Mouse (Mus musculus) gonadal fat pad, adult 2 months (tissue): ENCODE measurements around the gene Gata2. TPM values are rescaled to one million over a fixed set of nuclear protein-coding genes. Genes with fewer than 3 reads are reported as not detected.

ENCODE experiments used
- DNase-seq: peaks from one replicate; pipeline ENCODE4 v3.0.0-alpha.2; 2012; ENCODE audit warnings: low read depth
- polyA plus RNA-seq: library from polyadenylated mRNA; depleted of rRNA; stranded (reverse); fragments of >200 nt; gene quantifications from 2 replicates; pipeline ENCODE4 v1.2.3, GENCODE M21; 2012

The Gata2 gene
- polyA plus RNA-seq, 1 experiment: 27.2 TPM

DNA sequence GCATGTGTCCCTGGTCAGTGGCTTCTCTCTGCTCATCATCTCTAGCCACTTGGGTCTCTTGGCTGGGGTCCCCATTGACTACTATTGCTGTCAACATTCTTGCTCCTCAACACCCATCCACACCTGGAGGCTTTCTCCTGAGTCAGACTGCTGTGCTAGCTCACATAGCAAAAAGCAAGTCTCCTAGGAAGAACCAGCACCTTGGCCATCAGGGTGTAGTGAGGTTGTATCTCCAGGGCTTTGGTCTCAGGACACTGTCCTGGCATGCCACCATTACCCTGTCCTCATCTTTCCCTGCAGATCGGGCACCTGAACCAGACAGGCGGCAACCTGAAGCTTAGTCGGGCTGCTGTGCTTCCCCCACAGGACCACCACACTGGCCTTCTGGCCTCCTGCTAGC lies 14.6 kb downstream of the Gata2 start:
- DNase-seq: no peak

DNA sequence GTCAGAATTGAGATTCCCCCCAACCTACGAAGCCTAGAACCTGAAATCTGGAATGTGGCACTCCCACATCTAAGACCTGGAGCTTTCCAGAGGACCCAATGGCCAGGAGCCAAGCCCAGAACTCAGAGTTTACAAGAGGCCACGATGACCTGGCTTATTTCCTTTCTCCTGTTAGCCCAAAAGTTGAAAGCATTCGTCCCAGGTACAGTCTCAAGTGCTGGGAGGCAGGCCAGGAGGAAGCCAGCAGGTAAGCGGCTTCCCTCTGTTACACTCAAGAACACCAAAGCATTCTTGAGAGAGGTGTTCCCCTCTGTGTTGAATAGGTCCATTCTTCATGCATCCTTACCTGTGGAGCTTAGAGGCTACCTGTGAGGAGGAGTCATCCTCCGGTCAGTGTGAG lies 15.8 kb downstream of the Gata2 start:
- no peak for DNase-seq

DNA sequence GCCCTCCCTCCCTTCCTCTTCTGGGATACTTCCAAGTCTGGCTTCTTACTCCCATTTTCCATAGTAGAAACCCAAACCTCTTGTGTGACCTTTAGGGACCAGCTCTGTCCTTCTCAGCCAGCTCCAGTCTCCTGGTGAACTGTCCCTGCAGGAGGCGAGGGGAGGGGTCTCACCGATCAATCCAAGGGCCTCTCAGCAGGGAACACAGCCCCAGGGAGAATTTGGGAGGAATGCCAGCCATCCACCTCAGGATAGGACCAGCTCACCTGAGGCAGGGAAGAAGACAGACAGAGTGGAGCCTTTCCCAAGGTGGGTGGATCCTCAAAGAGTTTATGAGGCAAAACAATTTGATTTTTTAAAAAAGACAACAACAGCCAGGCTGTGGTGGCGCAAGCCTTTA lies 16.5 kb downstream of the Gata2 start:
- no peak for DNase-seq

DNA sequence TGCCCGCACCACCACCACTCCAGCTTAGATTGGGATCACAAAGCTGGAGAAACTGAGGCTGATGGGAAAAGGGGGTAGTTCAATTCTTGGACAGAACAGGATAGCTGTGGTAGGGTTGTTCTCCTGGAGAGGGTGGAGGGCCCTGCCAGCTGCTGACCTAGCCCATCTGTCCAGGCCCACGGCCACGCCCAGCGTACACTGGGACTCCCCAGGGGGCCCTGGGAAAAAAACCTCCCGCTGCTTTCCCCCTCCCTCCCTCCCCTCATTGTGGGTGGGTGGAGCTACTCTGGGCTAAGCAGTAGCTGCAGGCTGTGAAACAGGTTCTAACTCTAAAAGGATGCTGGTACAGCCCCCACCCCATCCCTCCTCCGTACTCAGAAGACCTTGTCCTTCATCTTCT lies 22.1 kb downstream of the Gata2 start:
- no peak for DNase-seq

DNA sequence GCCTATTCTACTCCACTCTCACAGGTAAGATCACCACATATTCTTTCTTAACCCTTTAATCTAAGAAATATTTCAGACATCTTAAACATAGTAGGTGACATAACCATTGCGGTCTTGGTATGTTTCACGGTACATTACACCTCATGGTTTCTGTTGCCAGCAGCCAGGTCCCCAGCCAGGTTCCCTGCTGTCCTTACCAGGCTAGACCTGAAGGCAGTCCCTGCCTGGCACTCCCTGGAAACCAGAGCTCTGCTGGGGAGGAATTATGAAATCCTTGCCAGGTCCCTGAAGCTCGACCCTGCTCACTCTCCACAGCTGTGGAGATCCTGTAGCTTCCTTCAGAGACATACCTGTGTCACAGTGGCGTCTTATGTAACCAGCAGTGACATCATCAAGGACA lies 22.5 kb downstream of the Gata2 start:
- no peak for DNase-seq

DNA sequence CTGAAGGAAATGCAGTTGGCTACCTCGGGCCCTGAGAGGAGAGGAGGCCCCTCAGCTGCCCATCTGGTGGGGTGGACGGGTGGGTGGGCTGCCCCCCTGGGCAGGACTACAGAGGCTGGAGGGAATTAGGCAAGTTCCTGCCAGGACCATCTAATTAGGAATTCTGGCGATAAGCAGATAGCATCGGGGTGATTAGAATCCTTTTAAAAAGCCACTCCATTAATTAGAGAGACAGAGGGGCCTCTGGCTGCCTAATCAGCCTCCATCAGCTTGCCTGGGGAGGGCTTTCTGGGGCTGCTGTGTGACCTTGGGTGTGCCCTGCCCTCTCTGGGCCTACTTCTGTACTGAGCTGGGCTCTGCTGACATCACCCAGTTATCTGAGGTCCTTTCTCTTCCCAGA lies 25.4 kb downstream of the Gata2 start:
- DNase-seq: no peak

DNA sequence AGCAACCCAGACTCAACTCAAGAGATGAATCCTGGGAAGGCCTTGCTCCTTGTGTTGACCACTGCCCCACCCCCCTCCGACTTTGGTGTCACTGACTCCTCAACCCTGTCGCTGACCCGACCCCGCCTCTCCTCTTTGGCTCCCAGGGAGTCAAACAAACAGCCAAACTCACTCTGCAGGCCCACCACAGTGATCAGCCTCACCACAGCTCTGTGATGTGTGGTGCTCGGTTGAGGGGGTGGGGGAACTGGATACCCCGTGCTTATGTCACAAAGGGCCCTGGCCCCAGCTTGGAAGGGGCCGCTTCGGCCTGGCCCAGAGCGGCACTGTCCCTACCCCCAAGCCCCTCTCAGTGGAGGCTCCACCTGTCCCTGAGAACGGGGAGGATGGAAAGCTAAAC lies 28.3 kb downstream of the Gata2 start, which contains the start of gene Dnajb8:
Dnajb8 (plus strand) TSS at position 301 of the 400 bp plus-strand sequence.
- no peak for DNase-seq

DNA sequence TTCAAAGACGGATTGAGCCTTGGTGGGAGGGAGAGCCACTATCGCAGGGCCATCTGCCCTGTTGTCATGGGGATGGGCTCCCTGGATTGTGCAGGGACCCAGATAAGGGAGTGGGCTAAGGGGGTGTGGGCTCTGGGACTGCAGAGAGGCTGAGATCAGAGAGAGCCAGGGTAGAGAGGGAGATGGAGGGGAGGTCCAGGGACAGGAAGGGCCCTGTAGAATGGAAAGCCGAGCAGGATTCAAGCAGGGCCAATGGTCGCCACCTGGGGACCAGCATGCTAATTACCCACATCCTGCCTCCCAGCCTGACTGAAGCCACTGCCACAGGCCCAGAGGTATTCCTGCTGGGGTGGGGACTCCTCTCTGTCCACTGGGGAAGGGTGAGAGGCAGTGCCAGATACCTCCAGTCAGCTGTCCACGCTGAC lies 32.9 kb downstream of the Gata2 start:
- DNase-seq: no peak

DNA sequence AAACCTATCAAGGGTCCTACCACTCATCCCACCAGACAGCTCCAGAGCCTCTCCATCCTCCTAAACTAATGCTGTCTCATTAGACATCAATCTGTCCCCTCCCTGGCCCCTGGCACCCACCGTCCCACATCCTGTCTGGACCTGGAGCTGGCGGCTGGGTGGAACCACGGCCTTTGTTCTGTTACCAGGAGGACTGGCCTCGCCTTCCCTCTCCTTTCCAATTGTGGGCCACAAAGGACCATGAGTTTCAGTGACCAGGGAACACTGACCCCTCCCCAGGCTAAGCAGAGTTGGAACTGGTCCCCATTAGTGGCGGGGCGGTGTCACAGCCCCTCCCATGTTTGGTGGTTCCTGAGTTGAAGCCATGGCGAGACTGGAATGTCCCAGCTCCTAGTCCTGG lies 33.8 kb downstream of the Gata2 start:
- DNase-seq: no peak

DNA sequence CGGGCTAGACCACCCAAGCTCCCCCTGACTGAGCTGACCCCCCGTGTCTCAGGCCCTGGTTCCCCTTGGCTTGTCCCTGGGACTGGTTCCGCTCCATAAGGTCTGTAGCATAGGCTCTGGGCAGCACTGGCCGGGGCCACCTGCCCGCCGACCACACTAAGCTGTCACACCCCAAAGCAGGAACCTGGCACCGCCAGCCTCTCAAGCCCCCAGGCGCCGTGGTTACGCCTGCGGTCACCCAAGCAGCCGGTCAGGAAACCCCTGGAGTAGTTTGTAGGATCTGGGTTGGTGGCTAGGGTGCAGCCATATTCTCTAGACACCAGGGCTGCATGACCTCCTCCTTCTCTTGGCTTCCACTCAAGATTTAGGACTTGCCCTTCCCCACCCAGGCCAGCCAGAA lies 35.5 kb downstream of the Gata2 start:
- DNase-seq: no peak

DNA sequence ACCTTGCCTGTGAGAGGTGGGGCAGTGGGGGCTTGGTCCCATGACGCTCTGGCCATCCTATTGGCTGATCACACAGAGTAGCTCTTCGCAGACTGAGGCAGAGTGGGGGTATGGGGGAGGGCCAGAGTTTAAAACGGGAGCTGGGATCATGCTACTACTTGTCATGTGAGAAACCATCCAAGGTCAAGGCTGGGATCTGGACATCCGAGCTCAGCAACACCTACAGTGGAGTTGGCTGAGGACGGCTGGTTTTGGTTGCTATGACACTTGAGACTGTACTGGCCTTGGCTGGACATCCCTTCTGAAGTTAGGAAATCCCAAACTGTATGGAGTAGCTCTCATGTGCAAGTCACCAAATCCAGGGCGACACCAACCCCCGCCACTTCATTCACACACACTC lies 38.1 kb downstream of the Gata2 start:
- DNase-seq: no peak

DNA sequence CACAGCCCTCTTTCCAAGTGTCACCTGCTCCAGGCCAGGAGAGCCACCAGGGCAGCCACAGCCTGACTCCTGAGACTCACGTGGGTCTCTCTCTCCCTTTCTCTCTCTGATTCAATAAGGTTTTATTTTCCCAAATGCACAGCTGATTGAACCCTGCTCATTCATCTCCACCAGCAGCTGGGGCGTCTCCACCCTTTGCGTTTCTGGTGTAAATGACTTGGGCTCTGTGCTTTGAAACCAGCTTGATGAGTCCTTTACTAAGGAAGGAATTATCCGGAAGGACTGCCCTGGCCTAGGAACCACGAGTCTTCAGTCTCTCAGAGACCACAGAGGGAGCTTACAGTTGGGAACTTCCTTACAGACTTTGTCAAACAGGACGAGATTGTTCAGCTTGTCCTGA lies 38.5 kb downstream of the Gata2 start:
- no peak for DNase-seq

DNA sequence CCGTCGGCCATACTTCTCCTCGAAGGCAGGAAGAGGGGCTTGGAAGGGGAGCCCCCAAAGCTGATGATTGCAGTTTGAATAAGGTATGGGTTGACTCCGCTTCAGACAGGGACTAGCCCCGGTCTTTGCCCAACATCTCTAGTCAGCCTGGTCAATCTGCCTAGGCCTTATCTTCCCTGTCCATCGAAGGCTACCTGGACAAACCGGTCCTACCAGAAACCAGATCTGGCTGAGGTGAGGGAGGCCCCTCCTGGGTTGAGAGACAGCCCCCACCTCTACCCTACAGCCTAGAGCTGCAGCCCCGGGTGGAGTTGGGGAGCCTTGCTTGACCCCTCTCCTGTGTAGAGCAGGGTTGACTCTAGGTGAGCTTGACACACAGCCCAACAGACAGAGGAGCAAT lies 40.3 kb downstream of the Gata2 start:
- no peak for DNase-seq

DNA sequence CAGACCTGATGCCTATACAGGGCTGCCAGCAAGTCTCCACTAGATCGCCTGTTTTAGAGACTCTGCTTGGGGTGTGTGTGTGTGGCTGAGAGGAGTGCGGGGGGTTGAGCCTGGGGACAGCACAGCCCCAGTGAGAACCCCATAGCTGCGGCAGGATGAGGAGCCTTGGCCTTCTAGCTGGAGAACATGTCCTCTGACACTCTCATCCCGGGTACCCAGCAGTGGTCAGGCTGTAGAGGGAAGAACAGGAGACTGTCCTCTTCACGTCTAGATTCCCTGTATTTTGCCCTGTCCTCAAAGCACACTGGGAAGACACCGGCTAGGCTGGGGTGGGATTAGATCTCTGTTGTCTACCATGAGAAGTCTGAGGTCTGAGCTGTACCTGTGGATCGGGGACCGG lies 41.8 kb downstream of the Gata2 start:
- no peak for DNase-seq

DNA sequence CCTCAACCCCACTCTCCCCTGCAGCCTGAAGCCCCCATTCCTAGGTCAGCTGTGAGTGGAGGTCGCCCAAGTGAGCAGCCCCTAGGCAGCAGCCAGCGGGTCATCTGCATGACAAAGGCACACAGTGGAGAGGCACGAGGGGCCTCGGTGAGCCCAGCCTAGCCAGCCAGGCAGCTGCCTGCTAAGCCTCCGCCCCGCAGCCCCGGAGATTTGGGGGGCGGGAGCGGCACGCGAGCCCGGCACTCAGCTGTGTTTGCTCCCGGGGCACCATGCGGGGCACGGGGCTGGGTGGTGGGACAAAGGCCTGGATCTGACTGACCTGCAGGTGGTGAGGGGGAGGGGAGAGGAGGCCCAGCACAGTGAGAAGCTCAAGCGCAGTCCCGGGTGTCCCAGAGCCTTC lies 42.3 kb downstream of the Gata2 start:
- DNase-seq: no peak

DNA sequence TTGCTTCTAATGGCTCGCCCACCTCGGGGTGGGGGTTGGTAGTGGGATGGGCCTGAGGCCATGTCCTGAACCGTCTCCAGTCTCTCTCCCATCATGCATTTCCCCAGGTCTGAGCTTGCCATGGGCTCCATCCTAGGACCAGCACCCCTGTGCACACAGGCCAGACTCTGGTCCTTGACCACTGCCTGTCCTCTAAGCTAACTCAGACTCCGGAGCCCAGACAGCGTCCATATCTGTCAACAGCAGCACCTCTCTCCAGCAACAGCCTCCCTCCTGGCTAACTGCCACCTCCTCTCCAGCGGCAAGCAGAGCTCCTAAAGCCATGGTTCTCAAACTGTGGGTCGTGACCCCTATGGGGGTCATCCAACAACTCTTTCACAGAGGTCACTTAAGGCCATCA lies 42.8 kb downstream of the Gata2 start:
- no peak for DNase-seq

DNA sequence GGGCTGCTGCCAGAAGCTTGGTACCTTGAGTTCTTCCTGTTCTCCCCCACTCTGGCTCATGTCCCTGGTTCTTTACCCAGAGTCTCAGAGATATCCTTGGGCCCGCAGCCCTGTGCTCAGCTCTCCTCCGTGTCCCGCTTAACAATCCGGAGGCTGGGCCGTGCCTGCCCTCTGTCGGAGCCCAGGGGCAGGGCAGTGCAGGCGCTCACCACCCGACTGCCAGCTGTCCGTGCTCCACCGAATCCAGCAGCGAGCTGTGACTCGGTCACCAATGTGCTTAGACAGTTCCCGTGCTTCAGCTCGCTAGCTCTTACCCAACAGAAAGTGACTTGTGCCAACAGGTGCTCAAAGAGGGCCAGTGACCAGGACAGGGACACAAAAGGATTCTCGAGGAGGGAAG lies 48.9 kb downstream of the Gata2 start:
- DNase-seq: peak; percentile 6

DNA sequence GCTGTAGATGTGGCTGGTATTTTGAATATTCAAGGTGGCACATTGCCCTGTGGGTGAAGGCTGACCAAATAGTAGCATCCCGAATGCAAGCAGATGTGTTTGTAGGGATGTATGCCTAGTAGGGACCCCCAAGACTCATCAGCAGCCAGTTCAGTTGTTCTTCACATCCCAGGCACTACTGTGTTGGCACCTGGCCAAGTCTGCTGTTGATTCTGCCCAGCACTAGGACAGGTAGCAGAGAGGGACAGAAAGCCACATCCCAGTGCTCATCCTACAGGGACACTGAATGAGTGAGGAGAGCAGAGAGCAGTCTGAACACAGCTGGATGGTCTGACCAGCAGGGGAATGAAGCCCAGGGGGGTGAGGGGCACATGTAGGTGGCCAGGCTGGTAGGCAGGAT lies 55.5 kb downstream of the Gata2 start:
- no peak for DNase-seq

DNA sequence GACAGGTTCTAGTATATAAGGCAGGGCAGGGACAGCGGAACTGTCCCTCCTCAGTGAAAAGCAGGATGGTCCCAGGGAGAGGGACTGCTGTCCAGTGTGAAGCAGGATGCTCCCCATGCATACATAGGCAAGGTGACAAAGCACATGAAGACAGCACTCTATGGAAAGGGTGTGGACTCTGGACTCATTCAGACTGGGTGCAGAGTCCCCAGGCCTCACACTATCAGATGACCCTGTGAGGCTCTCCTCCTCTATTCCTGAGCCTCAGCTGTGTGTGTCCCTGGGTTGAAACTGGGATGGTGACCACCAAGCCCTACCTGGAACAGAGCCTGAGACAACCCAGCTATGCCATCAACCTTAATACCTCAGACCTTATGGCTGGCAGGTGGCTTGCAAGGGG lies 57.7 kb downstream of the Gata2 start:
- DNase-seq: no peak

DNA sequence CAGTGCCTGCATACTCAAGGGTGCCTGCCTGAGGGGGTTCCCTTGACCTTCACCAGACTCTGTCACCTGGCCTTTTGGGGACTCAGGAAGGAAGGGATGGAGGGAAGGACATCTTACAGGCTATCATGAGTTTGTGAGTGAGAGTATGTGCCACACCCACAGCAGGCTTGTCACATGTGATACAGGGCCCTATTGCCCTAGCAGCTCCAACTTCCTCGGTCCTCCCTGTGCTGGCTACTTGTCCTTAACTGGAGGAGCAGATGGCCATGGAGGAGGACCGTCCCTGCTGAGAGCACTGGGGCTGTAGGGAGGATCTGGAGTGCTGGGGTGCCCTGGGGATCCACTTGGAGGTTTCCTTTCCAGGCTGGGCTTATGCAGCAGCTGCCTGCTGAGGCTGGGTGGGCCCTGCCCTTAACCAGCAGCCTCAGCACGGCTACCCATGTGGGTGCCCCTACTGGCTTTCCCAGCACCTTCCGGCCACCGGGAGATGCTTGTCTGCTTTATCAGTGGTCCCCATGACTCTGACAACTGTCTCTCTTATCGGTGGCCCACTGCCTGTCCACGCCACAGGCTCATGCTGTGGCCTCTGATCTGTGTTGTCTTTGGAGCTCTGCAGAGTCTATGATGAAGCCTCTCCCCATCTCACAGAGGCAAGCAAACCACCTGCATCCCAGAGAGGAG lies 58.2 kb downstream of the Gata2 start:
- no peak for DNase-seq

DNA sequence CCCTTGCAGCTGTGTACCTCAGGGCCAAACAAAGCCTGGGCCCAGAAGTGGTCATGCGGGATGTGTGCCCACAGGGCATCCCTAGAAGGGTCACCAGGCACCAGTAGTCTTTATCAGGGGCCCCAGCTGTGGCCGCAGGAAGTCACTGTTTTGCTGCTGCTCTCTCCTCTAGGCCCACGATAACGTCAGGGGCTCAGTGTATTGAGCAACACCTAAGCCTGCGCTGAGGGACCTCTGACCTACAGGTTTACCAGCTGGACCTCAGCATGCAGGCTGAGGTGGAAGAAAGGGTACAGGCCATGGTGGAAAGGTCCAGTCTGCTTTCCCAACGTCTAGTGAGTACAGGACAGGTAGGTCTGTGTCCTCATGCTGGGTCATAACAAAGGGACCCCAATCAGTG lies 60.4 kb downstream of the Gata2 start:
- DNase-seq: no peak

DNA sequence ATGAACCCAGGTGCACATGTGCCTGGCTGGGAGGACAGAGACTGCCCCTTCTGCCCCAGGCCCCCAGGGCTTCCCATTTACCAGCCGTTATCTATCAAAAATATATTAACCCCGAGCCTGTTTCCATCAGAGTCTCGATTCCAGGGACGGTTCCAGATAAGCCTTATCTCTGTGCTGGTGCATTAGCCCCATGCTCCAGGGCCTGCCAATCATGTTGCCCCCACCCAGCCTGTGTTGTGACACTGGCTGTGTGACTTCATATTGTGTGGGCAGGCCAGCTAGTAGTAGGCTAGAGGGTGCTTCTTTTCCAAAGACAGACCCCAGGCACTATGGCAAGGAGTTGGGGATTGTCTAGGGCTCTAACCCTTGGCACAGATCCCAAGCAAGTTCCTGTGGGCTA lies 61.7 kb downstream of the Gata2 start:
- no peak for DNase-seq
